Mouse (Mus musculus) cerebellum, adult 18-20 months (tissue): ENCODE measurements around the gene Gabrg3.
"Not testable (repeated sequence)": the region's sequence is repeated elsewhere in the genome, so short reads cannot be mapped to it uniquely, and the experiment has no call there.

Source experiments
- DNase-seq, 2 experiments: peaks; one replicate each; pipeline ENCODE4 v3.0.0; 2021

Gabrg3 gene

DNA sequence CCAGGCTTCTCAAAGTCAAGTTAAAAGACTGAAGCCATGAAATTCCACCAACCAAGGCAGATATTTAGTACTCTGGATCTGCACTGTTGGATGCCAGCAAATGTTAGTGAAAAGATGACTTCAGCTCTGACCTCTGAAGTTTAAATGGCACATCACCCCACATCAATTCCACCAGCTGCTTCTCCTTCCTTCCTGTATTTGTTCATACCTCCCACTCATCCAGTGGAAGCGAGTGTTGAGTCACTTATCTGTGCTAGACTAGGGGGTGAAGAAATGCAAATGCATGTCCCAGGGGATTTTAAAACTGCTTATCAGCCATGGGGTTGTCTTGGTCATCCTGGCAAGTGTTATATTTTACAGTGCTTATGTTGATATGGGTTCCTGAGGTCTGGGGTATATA is 79.7 kb downstream of the Gabrg3 start:
- DNase-seq, result no peak

DNA sequence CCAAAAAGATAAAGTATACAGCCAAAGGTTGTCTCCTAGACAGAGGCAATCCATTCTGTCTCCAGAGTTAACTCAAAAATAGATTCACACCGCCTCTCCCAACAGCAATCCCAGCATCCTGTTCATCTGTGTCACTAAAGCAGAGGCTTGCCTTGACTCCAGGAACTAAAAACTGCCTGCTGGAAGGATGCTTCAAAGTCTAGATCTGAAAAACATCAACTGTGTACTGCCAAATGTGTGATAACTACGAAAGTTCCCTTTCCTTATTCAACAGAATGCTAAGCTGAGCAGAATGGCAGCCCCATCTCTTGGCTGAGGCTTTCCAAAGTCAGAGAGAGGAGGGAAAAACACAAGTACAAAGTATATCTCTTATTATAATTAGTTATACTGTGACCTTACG is 90.3 kb downstream of the Gabrg3 start:
- no peak for DNase-seq

DNA sequence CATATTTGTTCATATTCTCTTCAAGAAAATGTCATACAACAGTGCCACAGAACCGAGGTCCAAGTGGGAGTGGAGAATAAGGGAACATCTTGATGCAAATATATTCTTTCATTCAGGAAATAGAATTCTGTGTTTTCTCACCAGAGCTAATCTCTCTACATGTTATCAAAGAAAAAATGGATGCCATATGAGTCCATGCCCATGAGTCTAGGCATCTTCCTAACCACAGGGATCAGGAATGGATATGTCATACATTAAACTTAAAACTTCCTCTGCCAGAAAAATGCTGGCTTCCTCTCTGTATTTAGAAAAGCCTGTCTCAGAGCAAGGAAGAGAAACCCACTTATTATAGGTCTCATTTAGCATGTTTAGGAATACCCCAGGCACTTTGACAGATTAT is 92.9 kb downstream of the Gabrg3 start:
- no peak for DNase-seq

DNA sequence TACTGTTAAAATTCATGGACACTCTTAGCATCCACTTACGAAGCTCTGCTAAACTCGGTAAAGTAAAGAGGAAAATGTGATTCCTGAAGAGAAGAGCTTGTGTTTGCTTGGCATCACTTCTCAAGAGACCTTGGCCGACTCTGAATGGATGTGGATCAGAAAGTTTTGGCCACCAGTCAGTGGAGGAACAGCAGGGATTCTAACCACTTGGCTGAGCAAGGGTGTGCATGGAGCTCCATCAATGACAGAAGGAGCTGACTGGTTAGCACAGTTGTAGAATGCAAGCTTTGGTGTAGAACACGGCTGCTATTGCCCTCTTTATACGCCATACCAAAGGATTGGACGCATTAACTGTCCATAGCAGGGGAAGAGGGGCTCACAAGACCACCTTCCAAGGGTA is 93.4 kb downstream of the Gabrg3 start:
- peak in 1 of 2 experiments; percentile 2 for DNase-seq

DNA sequence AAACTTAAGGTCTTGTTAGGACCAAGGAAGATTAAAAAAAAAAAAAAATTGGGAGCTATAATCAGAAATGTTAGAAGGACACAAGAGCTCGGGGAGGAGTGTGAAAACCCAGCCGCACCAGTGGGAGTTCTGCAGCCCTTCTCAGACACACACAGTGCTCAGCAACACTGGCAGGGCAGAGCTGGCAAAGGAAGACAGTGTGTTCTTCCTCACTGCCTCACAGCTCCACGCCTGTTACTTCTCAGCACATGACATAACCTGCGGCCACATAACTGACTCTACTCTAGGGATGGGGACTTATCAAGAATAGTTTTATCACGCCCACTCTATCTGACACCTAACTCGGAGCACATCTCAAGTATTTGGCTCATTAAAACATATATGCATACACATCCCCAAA is 103.8 kb downstream of the Gabrg3 start:
- DNase-seq, result no peak

DNA sequence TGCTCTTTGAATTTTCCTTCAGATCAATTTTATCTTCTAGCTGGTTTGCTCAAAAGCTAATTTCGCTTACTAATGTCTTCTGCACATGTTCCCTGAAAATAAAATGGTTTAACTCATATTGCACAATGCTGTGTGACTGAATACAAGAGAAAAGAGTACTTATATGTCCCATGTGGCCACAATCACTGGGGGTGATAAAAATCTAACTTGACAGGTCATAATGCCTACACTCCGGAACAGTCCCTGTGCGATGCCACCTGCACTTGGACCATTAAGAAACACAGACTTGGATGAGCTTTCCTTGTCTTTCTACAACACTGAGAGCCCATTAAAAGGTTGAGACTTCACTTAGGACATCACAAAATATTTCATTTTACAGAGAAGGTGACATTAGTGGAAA is 108.1 kb downstream of the Gabrg3 start:
- no peak for DNase-seq

DNA sequence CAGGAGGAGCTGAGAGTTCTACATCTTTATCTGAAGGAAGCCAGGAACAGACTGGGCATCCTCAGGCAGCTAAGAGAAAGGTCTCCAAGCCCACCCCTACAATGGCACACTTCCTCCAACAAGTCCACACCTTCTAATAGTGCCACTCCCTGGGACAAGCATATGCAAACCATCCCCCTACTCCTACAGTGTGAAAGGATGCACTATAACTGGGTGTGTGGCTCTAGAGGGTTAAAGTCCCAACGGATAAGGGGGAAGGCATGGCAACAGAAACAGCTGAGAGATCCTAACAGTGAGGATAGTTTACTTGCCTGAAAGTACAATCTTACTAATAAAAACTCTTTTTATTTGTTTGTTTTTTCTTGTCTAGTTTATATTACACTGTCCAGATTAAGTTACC is 126.8 kb downstream of the Gabrg3 start:
- no peak for DNase-seq

DNA sequence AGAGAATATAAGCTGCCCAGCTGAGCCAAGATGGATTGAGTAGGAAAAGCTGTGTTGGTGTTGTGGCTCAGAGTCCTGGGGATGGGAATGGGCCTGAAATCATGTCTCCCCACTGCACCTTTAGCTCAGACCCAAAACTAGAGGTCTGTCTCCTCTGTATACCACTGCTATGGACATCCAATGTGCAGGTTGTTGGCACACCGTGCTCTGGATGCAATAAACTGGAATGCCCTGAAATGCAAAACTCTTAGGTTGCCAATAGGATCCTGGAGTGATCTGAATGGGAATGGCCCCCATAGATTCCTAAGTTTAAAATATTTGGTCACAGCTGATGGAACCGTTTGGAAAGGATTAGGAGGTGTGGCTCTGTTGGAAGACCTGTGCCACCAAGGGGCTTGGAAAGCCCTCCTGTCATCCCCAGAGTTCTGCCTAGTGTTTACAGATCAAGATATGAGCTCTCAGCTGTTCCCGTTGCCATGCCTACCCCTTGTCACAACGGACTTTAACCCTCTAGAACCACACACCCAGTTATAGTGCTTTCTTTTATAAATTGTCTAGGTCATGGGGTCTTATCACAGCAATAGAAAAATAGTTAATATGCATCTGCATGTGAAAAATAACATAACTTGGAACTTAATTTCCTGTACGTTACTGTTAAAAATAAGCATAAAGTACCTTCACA is 128.0 kb downstream of the Gabrg3 start:
- DNase-seq, result no peak

DNA sequence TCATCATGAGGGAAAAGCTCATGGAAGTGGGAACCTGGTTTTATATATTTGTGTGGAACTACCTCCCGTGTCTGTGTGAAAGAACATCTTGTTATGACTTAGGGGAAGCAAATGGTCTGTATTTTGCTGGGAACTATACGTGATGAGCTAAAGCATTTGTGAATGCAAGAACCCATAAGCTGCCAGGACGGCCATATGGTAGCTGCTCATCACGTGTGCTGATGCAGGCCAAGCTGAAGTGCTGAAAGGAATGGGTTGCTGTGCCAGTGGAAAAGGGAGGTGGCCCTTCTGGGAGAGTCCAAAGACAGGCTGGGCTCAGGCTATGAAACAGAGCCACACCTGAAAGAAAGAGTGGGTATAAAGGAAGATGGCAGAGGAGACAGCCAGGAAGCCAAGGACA is 143.0 kb downstream of the Gabrg3 start:
- peak; percentile 9 to 13 for DNase-seq

DNA sequence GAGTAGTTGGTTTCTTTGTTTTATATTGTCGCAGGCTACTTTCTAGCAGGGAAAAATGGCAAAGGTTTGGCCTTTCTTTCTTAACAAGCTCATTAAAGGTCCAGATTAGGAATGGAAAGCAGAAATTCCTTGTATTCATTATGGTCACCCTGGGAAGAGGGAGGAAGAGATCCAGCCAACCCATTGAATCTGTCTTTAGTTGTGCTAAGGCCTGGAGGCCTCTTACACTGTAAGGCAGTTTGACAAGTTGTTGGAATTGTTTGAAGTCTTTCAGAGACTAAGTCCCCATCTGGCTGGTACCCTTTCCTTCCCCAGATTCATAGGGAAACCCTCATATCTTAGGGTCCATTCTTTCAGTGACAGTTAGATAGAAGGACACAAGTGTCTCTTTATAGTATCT is 172.9 kb downstream of the Gabrg3 start:
- no peak for DNase-seq

DNA sequence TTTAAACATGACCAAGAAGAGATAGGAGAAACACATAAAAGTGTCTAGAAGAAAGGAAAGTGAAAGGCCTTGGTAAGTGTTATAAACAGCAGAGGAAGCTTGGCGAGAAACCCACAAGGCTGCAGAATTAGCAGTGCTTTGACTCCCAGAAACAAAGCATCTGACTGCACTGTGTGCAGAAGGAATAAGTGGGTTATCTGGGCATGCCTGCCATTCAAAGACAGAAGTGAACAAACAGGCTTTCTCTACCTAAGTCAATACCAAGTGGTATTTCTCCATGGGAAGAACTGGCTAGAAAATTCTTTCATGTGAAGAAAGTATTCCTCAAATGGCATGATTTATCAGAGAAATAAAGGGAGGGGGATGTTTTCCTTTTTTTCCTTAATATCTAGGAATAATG is 201.0 kb downstream of the Gabrg3 start:
- DNase-seq, result no peak

DNA sequence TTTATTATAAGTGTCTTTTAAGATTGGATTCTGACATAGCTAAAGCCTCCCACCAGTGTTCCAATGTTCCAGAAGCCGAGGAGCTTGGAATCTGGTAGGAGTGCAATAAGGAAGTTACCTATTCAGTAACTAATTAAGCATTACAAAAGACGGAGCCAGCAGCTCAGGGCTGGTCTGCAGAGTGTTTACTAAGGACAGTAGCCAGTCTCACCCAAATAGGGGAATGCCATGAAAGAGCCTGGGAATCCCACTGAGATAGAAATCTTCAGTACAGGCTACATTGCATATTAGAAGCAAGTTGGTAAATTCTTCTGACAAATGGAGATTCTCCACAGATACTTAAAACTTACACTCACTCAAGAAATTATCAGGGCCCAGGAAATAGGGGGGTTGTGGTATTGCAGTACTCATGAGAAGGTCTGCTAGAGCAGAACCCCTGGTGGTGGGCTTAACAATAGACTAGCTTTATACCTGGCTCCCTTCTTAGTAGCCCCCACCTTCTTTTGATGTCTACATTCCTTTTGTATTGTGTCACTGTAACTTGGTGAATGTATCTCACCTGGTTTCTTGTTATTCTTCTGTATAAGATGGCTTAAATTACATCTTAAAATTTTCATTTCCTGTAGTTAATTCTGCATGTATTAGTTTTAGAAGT is 211.0 kb downstream of the Gabrg3 start:
- DNase-seq, result not testable (repeated sequence)

DNA sequence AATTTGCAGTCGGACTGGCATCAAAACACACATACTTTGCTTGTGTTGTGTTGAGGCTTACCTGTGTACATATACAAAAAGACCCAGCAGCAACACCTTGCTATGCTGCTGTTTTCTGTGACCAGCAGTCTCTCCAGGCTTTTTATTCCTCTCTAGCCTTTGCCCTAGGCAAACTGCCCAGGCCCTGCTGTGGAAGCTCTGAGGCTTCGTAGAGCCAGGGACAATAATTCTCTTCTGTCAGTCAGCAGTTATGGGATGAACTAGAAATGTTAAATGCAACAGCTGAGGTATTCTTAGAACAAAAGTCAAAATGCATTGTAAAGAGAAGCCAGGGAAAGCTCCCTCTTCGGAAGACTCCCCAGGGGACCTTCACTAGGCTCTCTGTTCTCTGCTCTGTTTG is 220.1 kb downstream of the Gabrg3 start:
- DNase-seq, result no peak

DNA sequence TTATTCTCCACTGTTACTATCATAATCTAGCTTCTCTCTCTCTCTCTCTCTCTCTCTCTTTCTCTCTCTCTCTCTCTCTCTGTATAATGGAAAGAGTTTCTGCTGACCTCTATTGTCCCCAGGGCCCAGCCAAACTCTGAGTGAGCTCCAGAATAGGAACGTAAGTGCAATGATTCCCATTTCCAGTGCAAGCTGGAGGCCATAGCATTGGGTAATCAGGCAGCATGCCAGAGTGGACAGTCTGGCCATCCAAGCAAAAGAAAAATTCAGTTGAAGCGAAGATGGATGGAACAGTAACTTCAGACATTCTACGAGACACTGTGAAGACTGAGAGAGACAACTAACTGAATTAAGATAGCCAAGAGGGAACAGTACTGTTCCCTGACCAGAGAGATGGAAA is 228.8 kb downstream of the Gabrg3 start:
- no peak for DNase-seq

DNA sequence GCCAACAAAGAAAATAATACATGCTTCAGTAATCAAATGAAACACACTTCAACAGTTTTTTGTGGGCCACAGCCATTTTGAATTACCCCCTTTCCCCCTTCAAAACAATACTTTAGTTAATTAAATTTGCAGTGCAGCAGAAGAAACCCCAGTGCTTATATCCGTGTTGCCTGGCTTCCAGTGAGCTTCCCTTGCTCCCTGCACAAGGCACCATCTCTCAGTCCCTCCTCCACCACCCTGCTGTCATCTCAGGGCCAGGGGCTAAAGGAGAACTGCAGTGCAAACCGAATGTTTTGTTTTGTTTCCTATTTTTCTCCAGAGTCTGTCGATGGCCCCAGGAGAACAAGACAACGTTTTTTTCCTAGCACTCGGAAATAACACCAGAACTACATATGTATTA is 233.2 kb downstream of the Gabrg3 start:
- DNase-seq, result no peak

DNA sequence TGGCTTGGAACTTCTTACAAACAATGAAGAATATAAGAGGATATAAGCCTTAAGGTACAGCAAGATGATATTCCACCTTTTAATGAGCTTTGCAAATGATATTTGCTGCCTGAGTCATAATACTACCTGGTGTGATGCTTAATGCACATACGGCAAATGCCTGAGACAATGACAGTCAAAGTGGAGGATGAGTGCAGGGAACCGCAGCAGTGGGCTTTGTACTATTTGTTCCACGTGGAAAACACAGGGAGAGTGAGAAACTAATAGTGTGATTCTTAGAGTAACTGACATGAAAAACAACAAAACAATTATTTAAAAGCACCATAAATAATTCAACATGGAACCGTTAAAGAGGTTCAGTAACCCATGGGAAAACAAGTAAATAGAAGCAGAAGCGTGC is 236.2 kb downstream of the Gabrg3 start:
- DNase-seq, result no peak

DNA sequence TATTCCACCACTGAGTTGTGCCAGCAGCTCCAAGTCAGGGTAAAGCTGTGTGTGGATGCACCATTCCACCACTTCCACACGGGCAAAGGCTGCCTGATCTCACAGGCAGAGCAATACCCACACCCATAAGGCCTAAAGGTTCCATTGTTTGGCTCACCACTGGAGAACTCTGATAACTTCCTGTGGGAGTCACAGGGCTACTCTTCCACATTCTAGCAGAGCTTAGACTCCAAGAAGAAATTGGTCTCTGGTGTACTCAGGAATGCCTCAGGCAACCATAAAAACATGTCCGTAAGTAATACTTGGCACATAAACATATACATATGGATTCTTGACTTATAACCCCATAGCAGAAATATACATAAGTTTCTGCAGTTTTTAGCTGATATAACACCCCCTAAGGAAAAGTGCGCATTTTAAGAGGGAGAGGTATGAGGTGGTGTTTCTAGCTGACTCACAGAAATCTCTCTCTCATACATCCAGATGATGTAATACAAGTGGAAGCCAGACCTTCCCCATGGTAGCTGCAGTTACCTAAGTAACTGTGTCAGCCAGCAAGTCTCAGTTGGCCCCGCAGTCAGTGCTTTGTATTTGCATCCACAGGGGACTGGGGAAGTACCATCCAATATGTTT is 248.8 kb downstream of the Gabrg3 start:
- no peak for DNase-seq

DNA sequence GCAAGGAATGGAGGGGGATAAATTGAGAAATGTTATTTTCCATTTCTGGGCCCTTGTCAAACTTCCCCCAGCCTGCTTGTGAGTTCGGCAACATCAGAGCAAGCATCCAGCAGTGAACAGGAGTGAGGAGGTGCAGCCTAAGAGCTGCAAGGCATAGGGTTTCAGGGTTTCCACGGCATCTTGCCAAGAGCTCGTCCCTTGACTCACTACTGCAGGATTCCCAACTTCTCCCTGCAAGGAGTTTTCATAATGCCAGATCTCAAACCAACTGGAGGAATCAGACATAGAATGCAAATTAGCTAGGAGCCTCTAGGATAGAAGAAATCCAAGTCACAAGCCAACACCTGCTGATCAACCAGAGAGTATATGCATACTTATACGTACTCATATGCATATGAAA is 254.0 kb downstream of the Gabrg3 start:
- DNase-seq, result no peak

DNA sequence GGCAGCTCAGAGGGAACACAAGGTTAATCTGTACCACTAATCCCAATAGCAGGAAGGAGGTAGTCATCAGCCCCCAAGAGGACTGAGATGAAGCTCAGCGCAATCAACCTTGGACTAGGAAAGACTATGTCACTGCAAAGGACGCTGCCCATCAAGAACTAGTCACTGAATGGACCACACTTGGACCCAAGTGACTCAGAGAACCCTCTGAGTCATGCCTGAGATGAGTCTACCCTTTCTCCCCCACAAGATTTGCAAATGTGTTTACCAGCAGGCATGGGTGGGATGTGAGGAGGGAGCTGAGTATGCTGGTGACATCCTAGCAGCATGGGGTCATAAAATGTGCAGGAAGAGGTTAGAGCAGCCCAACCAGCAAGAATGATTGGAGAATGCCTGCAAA is 254.5 kb downstream of the Gabrg3 start:
- DNase-seq, result no peak

DNA sequence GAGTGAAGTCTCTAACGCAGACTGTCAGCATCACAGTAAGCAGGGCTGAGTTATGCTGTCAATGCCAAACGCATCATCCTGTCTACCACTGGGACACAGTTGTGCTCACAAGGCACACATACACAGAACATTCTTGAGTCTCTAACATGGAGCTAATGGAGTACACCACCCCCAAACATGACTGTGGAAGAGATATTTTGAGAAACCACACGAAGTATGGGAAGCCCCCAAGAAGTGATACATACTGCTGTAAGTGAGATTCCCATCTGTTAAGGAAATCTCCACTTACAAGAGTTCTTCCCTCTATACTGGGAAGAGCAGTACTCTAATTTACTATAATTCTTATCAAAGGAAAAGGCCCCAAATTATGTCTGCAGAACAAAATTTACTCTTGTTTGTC is 286.9 kb downstream of the Gabrg3 start:
- DNase-seq, result no peak

DNA sequence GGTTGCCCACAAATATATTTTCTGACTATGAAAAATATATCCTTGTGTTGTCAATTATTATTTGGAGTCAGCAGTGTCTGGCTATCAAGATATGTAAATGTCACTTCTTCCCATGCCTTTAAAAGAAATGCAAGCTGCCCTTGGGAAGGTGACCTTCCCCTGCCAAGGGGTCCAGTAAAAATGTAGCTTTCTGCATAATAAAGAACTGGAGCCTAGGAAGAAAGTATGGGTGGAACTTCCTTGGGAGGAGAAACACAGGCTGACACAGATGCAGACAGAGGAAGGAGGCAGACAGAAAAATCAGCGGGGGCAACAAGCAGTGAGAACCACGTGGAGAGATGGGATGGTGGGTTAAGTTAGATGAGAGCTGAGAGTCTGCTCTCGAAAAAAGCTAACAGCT is 304.9 kb downstream of the Gabrg3 start:
- DNase-seq, result no peak

DNA sequence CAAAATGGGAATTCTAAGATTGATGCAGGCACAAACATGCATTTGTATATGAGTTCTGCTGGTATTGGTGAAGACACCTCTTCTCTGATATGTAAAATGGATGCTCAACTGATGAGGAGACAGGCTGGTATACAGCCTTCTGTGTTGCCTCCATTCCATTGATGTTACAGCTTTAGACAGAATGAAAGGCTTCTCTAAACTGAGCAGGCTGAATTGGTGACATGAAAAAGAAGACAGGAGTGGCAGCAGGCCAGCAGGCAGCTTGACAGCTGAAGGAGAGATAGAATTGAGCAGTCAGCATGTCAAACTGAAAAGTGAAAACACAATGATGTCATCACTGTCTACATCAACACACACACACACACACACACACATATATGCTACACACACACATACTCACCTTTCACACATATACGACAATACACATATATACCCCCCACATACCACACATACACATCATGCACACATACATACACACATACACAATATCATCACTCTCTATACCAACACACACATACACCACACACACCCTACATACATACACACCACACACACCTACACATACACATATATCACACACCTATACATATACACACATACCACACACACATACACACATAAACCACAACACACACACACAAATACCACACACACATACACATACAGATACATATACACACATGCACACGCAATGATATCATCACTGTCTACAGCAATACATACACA is 315.4 kb downstream of the Gabrg3 start:
- no peak for DNase-seq

DNA sequence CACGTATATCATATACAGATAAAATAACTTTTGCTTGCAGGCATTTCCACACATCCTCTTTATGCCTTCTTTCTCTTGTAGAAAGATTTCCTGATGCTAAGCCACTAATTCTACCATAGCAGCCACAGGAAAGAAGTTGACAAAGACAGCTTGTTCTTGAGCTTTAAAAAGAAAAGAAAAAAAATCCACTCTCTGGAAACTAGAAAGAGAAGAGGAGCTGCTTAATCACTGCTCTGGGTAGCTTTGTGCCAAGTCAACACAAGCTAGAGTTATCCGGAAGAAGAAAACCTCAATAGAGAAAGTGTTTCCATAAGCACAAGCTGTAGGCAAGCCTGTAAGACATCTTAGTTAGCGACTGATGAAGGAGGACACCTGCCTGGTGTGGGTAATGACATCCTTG is 321.6 kb downstream of the Gabrg3 start:
- DNase-seq, result no peak
